Mouse (Mus musculus) liver, embryonic 13.5 days (tissue): ENCODE data around the gene Caly. TPM values are rescaled to one million over a fixed set of nuclear protein-coding genes. Genes with fewer than 3 reads are reported as not detected.

Source experiments
- ATAC-seq: fragments of 200-750 bp; cut with Nextera tagmentation; 2 replicates; pipeline ENCODE4 v1.8.0; 2017; ENCODE audit warnings: low read depth, mild to moderate bottlenecking, moderate number of reproducible peaks, moderate library complexity
- DNase-seq: peaks from one replicate; pipeline ENCODE4 v3.0.0; 2022
- H3K27ac ChIP-seq: fragments of 300-500 bp; sonication (generic); 2 replicates; pipeline ENCODE4 v1.5.1; 2015; ENCODE audit warnings: moderate library complexity, mild to moderate bottlenecking, inconsistent platforms
- H3K27me3 ChIP-seq: fragments of 300-500 bp; sonication (generic); 2 replicates; pipeline ENCODE4 v1.6.1; 2015; ENCODE audit warnings: mild to moderate bottlenecking, inconsistent platforms
- H3K36me3 ChIP-seq: fragments of 300-500 bp; sonication (generic); 2 replicates; pipeline ENCODE4 v1.6.1; 2015; ENCODE audit warnings: mild to moderate bottlenecking, inconsistent platforms
- H3K4me1 ChIP-seq: fragments of 300-500 bp; sonication (generic); replicated peaks from 2 replicates; pipeline ENCODE4 v1.6.1; 2015; ENCODE audit warnings: inconsistent platforms
- H3K4me2 ChIP-seq: fragments of 300-500 bp; sonication (generic); 2 replicates; pipeline ENCODE4 v1.6.1; 2015; ENCODE audit warnings: inconsistent platforms, mild to moderate bottlenecking, moderate library complexity
- H3K4me3 ChIP-seq: fragments of 300-500 bp; sonication (generic); replicated peaks from 2 replicates; pipeline ENCODE4 v1.5.1; 2015; ENCODE audit warnings: mild to moderate bottlenecking, inconsistent platforms
- H3K9ac ChIP-seq: fragments of 300-500 bp; sonication (generic); 2 replicates; pipeline ENCODE4 v1.6.1; 2015; ENCODE audit warnings: mild to moderate bottlenecking, inconsistent platforms
- H3K9me3 ChIP-seq: fragments of 300-500 bp; sonication (generic); replicated peaks from 2 replicates; pipeline ENCODE4 v1.6.1; 2016; ENCODE audit warnings: inconsistent platforms
- whole genome bisulfite sequencing: fragments of 180-500 bp; shearing (Covaris S2); methylation state at CpG from one replicate; pipeline ENCODE4 v1.1.7; 2015; ENCODE audit not compliant: insufficient replicate concordance; 5-methylcytosine and 5-hydroxymethylcytosine counted together
- polyA plus RNA-seq: library from polyadenylated mRNA; unstranded; fragments of >200 nt; fragmentation: Nextera tagmentation; extraction: Ambion mirVana; gene quantifications from 2 replicates; pipeline ENCODE4 v1.2.1, GENCODE M21; 2015

Caly gene
- polyA plus RNA-seq, 1 experiment from 2014 or later: 0.33 TPM

DNA sequence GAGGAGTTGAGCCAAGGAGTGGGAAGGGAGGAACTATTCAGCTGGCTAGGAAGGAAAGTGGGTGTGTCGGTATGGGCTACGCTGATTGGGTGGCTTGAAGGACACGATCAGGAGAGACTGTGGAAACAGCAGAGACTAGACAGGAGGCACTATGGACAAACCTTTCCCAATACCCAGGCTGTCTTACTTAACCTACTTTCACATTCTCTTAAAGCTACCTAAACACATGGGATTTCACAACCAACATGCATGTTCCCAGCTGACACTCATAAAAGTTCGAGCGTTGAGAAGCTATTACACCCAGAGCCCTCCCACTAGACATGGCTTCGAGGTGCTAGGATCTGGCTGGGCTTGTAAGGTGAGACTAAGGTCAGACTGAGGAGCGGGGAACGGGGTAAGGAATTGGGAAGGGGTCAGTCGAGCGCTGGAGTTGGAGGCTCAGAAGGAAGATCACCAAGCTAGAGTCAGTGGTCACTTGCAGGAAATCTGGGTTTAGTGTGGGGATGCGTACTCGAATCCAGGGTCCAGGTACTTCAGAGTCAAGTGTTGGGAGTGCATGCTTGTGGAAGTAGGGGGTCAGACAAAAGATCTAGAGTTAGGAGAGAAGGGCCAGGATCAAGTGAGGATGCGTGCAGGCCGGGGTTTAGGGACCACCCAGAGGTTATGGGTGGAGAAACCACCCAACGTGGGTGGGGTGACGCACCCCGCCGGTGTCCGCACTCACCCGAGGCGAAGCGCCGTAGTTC lies 33.4 kb upstream of the Caly start, which contains the start of gene Paox:
Paox (plus strand) TSS at position 217 of the 746 bp plus-strand sequence.
- Histone ChIP-seq H3K36me3 (peaks cover 22% of the 10 kb centered on the region), H3K4me2 (peak within 1 kb of the TSS; percentile 94), H3K27me3 (no peaks in the 10 kb centered on the region), H3K9ac (peak within 1 kb of the TSS; percentile 75), H3K4me1 (peaks cover 23% of the 10 kb centered on the region), H3K9me3 (no peaks in the 10 kb centered on the region), H3K4me3 (peak within 1 kb of the TSS; percentile 69), H3K27ac (peak within 1 kb of the TSS; percentile 86)
- DNase-seq (peak; percentile 53), ATAC-seq (peak; percentile 69)
- 1% methylated on average over 23 of the region's 23 CpGs for whole genome bisulfite sequencing

DNA sequence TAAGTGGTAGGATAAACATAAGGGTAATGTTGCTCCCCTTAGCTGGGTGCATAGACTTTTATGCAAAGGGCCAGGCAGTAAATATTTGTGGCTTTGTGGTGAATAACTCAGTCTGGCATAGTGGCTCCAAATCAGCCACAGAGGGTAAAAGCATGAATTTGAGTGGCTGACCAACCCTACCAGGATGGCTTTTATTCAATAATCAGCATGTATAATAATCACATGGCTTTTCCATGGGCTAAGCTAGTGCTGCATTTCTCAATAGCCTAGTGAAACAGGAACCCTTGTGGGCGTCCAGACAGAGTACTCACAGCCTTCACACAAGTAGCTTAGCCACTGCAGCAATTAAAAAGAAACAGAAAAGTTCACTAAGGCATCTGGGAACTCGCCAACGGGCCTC lies 29.6 kb upstream of the Caly start:
- ATAC-seq: no peak
- peaks cover 55% of the 10 kb centered on the region for H3K36me3 ChIP-seq

DNA sequence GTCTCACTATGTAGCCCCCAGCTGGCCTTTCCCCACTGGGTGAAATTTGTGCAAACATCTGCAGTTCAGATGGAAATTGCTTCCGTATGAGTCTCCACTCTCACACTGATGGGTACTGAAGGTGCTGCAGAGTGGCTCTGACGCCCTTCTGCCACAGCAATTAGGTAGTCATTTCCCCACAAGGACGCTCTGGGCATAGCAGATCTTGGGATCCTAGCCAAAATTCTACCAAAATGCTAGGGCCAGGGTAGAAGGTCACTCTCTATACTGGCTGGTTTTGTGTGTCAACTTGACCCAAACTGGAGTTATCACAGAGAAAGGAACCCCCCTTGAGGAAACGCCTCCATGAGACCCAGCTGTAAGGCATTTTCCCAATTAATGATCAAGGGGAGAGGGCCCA lies 21.7 kb upstream of the Caly start:
- H3K27ac ChIP-seq: no peak overlapping the region
- H3K27me3 ChIP-seq: no peaks in the 10 kb centered on the region
- peaks cover 15% of the 10 kb centered on the region for H3K4me1 ChIP-seq
- H3K4me2 ChIP-seq: no peak overlapping the region
- H3K36me3 ChIP-seq: peaks cover 20% of the 10 kb centered on the region
- WGBS: 72% methylated on average over 4 of the region's 4 CpGs
- no peak overlapping the region for H3K9ac ChIP-seq
- DNase-seq (no peak), ATAC-seq (no peak)
- H3K4me3 ChIP-seq: no peak overlapping the region
- H3K9me3 ChIP-seq: no peaks in the 10 kb centered on the region

More for the DNA sequence above, 29.6 kb upstream of the Caly start:
- H3K9me3 ChIP-seq: no peaks in the 10 kb centered on the region
- peaks cover 19% of the 10 kb centered on the region for H3K4me1 ChIP-seq
- H3K27ac ChIP-seq: no peak overlapping the region
- 51% methylated on average over 3 of the region's 3 CpGs for WGBS
- no peaks in the 10 kb centered on the region for H3K27me3 ChIP-seq
- no peak overlapping the region for H3K9ac ChIP-seq
- H3K4me3 ChIP-seq: no peak overlapping the region
- no peak for DNase-seq
- H3K4me2 ChIP-seq: no peak overlapping the region

DNA sequence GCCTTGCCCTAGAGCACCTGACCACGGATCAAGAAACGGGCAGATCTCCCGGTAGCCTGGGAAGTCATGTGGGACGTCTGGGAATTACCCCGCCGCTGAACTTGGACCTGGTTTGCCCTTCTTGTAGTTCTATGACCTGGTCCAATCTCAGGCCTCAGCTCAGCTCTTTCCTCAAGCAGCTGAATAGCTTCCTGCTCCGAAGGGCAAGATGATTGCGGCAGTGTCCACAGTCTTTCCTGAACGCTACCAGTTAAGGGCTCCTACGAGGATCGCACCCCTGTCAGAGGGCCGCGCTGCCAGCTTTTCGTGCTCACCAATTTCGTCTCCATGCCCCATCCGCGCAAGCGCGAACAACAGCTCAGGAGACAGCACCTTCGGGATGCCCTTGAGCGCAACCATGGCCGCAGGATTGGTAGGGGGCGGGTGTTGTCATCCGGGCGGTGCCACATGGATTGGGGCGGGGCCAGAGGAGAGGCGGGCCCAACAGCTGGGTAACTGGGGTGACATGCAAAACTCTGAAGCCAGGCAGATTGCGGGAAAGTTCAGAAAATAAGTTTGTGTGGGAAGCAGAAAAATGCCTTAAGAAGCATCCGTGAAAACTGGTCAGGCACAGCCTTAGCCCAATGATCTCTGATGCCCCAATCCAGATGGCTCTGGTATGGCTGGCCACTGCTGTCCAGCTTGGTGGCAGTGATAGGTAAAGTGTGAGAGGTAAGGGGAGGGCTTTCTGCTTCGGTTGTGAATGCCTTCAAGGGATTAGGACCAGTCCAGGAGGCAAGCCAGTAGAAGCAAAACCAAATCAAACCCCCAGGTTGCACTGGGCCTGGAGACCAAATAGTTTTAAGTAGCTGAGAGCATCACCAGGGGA lies 19.9 kb upstream of the Caly start, which contains the start of gene Fuom:
Fuom (minus strand) TSS at position 449 of the 868 bp plus-strand sequence.
- DNase-seq (peak; percentile 80), ATAC-seq (peak; percentile 88)
- peak within 1 kb of the TSS; percentile 52 for H3K4me3 ChIP-seq
- H3K4me2 ChIP-seq: peak within 1 kb of the TSS; percentile 69
- WGBS: 3% methylated on average over 30 of the region's 30 CpGs
- H3K36me3 ChIP-seq: peaks cover 7% of the 10 kb centered on the region
- no peak within 1 kb of the TSS for H3K27ac ChIP-seq
- peaks cover 21% of the 10 kb centered on the region for H3K4me1 ChIP-seq
- H3K9me3 ChIP-seq: no peaks in the 10 kb centered on the region
- H3K27me3 ChIP-seq: no peaks in the 10 kb centered on the region
- H3K9ac ChIP-seq: peak within 1 kb of the TSS; percentile 66

DNA sequence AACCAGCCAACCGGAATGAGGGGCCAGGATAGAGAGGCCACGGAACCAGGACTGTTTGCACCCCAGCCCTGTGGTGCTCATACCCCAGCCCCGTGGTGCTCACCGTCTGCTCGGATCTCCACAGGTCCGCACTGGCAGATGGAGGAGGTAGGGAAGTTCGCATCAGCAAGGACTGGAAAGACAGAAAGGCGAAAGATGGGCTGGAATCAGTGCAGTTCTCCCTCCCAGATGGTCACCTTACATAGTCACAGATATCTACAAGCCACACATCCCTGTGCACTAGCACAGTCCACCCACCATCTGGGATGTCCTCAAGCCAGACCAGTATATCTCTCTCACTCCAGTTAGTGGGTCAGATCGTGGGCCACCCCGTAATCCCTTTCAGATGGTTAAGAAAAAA lies 19.1 kb upstream of the Caly start:
- Histone ChIP-seq H3K27ac (no peak overlapping the region), H3K4me1 (peaks cover 21% of the 10 kb centered on the region), H3K36me3 (peaks cover 4% of the 10 kb centered on the region; the same call in 1 of the 2 replicates), H3K27me3 (no peaks in the 10 kb centered on the region), H3K4me3 (peak overlapping the region; percentile 52), H3K9me3 (no peaks in the 10 kb centered on the region), H3K9ac (peak overlapping the region; percentile 66; the same call in 1 of the 2 replicates), H3K4me2 (peak overlapping the region; percentile 69)
- ATAC-seq: no peak
- DNase-seq: no peak
- 78% methylated on average over 10 of the region's 10 CpGs for WGBS

DNA sequence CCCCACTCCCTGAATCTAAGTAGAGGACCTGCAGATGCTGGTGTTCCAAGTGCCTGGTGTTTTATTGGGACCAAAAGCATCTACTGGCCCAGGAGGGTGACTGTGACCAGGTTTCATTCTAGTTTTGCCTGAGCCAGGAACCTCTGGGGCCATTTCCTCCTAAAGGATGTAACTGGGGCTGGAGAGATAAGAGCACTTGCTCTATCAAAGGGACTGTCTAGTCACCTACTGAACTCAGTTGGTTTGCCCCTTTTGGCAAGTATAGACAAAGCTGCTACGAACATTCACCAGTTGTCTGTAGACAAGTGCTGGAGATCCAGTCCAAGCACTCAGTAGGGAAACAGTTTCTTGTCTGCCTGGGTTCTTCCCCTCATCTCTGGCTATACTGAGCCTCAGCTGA lies 16.1 kb upstream of the Caly start:
- no peak overlapping the region for H3K9ac ChIP-seq
- no peak overlapping the region for H3K27ac ChIP-seq
- 15% methylated on average over 1 of the region's 1 CpGs for WGBS
- H3K36me3 ChIP-seq: no peaks in the 10 kb centered on the region
- H3K4me1 ChIP-seq: peaks cover 21% of the 10 kb centered on the region
- ATAC-seq (no peak), DNase-seq (no peak)
- no peaks in the 10 kb centered on the region for H3K27me3 ChIP-seq
- H3K9me3 ChIP-seq: no peaks in the 10 kb centered on the region
- H3K4me2 ChIP-seq: no peak overlapping the region
- H3K4me3 ChIP-seq: no peak overlapping the region

DNA sequence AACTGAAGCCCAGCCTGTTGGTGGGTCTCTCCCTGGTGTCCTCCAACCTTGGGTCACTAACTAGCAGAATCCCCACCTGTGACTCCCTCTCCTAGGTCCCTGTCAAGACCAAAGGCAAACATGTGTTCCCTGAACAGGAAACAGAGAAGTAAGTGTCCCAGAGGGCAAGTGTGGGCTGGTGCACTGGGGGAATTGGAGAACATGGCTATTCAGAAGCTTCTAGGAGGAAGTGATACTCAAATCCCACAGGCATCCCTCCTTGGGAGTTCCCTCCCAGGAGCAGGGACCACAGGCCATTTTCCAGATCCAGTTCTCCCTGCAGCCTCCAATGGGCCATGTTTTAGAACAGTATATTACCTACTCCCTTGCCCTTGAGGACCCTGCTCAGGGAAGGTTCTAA lies 13.7 kb upstream of the Caly start:
- Histone ChIP-seq H3K27ac (no peak overlapping the region), H3K27me3 (no peaks in the 10 kb centered on the region), H3K9ac (no peak overlapping the region), H3K4me2 (no peak overlapping the region), H3K36me3 (no peaks in the 10 kb centered on the region), H3K4me1 (peaks cover 6% of the 10 kb centered on the region), H3K9me3 (no peaks in the 10 kb centered on the region), H3K4me3 (no peak overlapping the region)
- no peak for DNase-seq
- no peak for ATAC-seq

DNA sequence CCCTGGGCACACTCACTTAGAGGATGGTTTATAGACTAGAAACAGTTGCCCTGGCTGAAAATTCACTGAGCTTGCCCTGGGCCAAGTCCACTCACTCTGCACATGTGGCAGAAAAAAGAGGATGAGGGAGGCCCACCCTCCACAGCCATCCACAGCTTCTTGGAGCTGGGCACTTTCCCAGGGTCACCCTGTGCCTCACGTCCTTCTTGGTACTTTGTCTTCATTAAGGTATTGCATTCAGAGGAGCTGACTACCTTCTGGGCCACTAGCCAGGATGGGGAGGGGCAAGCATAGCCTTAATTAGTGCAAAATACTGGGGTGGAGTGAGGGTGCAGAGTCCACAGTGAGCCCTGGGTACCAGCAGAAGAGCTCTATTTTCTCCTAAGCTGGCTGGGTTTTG lies 13.2 kb upstream of the Caly start:
- no peak overlapping the region for H3K4me2 ChIP-seq

DNA sequence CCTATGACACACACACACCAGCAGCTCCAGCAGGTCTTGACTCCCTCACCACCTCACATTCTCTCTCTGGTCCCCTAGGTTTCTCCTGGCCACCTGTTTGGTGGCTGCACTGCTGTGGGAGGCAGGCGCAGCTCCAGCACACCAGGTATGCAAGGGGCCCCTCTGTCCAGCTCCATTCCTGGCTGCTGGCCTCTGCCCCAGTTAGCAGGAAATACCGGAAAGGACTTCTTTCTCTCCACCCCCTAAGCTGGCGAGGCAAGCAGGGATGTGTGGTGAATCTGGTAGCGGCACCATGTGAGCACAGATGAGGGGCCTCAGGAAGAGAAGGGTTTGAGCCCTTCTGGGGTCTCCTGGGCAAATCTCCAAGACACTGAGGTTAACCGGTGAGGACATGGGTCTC lies 12.6 kb upstream of the Caly start:
- Histone ChIP-seq H3K4me3 (no peak overlapping the region), H3K27ac (no peak overlapping the region), H3K9me3 (no peaks in the 10 kb centered on the region), H3K4me1 (peaks cover 6% of the 10 kb centered on the region), H3K4me2 (no peak overlapping the region), H3K27me3 (no peaks in the 10 kb centered on the region), H3K9ac (no peak overlapping the region), H3K36me3 (no peaks in the 10 kb centered on the region)
- 53% methylated on average over 5 of the region's 5 CpGs for WGBS
- DNase-seq: no peak
- ATAC-seq: no peak

More for the DNA sequence above, 13.2 kb upstream of the Caly start:
- Histone ChIP-seq H3K36me3 (no peaks in the 10 kb centered on the region), H3K4me3 (no peak overlapping the region), H3K9me3 (no peaks in the 10 kb centered on the region), H3K4me1 (peaks cover 6% of the 10 kb centered on the region), H3K27me3 (no peaks in the 10 kb centered on the region), H3K9ac (no peak overlapping the region), H3K27ac (no peak overlapping the region)
- ATAC-seq: no peak
- no peak for DNase-seq
- 33% methylated on average over 1 of the region's 1 CpGs for WGBS

DNA sequence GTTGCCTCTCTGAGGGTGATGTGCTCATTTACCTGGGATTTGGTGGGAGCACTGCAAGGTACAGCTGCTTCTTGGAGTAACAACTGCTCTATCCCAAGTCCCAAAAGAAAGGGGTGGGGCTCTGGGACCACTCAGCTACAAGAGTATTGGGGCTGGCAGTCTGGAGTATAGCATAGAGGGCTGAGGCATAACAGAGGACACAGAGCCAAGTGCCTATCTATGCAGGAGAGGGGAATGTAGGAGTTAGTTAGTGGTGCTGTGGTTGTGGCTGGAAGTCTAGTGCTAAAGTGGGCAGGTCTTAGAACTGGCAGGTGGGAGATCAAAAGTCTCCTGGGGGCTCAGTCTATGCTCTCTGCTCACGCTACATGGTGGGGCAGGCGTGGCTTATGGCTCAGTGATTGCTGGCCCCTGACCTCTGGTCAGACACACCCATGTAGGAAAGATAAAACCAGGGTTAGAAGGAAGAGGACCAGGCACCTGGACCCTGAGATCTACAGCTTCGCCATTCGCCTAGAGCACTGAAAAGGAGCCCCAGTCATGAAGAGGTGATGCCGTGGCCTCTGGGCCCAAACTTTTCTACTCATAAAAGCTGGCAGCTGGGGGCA lies 10.7 kb upstream of the Caly start, which contains the start of gene Prap1:
Prap1 (plus strand) TSS at position 472 of the 605 bp plus-strand sequence.
- H3K4me2 ChIP-seq: no peak within 1 kb of the TSS
- H3K9ac ChIP-seq: no peak within 1 kb of the TSS
- no peaks in the 10 kb centered on the region for H3K36me3 ChIP-seq
- no peak within 1 kb of the TSS for H3K27ac ChIP-seq
- no peaks in the 10 kb centered on the region; the same call in 1 of the 2 replicates for H3K4me1 ChIP-seq
- H3K27me3 ChIP-seq: no peaks in the 10 kb centered on the region
- no peak for DNase-seq
- WGBS: 41% methylated on average over 5 of the region's 5 CpGs
- no peaks in the 10 kb centered on the region for H3K9me3 ChIP-seq
- no peak within 1 kb of the TSS for H3K4me3 ChIP-seq
- no peak for ATAC-seq

DNA sequence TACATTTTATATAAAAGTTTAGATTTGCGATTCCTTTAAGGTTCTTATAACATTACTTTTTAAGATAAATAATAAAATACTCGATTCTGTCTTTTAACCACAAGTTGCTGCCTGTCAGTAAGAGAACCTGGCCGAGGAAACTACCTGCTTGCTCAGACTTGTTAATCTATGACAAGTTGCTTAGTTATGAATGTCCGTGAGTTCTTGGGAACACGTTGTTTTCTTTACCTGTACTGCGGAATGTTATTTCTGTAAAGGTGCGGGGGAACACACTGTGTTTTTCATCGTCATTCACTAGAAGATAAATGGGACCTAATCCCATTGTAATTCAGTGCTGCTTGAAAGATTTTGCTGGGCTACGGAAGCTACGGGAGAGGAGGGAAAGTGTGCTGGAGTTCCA lies 8.3 kb upstream of the Caly start:
- no peaks in the 10 kb centered on the region for H3K9me3 ChIP-seq
- no peak overlapping the region for H3K27ac ChIP-seq
- no peak overlapping the region for H3K4me3 ChIP-seq
- no peak overlapping the region for H3K4me2 ChIP-seq
- no peaks in the 10 kb centered on the region; the same call in 1 of the 2 replicates for H3K4me1 ChIP-seq
- H3K27me3 ChIP-seq: no peaks in the 10 kb centered on the region
- ATAC-seq (no peak), DNase-seq (no peak)
- H3K36me3 ChIP-seq: no peaks in the 10 kb centered on the region
- no peak overlapping the region for H3K9ac ChIP-seq
- WGBS: 73% methylated on average over 10 of the region's 10 CpGs
